Mouse (Mus musculus) testis, postnatal 14 days (tissue): ENCODE measurements around the gene Sgip1.
A peak's percentile ranks its signal among the peaks of the same experiment; 100 is the strongest.

Experiments used
- DNase-seq: peaks from one replicate; pipeline ENCODE4 v3.0.0; 2021; ENCODE audit warnings: low spot score

The Sgip1 gene

DNA sequence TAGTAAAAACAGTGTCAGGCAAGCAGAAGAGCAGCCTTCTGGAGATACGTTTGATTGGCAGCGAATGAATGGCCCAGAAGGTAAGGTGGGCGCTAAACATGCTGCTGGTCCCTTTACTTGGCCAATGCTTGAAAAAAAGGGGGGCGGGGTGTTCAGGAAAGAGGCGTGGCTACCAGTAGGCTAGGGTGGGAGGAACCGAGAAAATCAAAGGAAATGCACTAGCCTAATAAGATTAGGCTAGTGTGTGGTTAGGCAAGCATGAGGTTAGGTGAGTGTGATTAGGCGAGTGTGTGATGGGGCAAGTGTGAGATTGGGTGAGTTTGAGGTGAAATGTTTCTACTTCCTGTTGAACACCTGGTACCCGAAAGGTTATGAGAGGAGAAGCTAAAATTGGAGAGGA is at the start of gene Sgip1:
Gene Sgip1, plus strand, starts transcription at position 11 of the 400 bp plus-strand sequence.
- no peak for DNase-seq

DNA sequence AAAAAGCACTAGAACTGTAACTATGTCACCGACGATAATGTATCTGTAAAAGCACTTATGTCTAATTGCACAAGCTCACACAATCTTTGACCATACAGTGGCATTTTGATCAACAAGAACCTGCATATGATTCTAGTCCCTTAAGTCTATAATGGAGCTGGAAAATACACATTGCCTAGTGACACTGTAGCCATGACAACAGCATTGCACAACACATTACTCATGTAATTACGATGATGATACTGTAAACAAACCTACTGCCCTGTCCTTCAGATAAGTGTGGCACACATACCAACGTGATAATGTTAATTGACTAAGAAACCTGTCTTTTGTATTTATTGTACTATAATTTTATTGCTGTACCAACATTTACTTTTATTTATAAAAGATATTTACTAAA is 49.7 kb upstream of the Sgip1 start:
- DNase-seq, result no peak

DNA sequence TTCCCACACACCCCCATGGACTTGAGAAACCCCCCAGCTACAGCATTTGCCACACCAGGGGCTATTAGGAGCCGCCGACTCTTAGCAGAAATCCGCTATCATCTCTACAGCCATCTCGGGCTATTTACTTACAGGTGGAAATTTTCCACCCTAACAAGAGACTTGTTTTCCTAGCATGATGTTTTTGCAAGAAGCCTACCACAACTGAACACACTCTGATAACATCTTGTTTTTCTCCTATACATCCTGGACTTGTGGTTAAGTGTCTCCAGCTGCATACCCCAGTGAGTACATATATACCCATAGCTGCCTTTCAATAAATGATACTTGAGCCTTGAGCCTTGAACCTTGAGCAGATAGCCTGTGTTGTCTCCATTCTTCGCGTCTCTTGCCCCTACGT is 43.1 kb upstream of the Sgip1 start:
- DNase-seq, result no peak

DNA sequence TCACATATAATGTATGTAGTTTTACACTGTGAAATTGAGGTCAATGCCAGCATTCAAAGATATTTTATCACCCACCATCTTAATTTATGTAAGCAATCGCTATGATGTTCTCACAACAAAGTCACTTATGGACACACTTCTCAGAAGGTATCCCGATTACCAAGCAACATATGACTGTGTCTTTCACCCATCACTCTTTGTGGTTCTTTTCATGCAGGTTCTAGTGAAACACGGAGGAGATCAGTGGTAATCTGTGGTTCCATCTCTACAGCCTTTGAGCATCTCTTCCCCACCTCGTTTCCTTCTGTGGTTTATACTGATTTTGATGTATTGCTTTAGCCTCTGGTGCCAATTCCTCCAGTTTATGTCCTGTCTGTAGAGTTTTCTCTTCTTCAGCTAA is 29.4 kb upstream of the Sgip1 start:
- no peak for DNase-seq

DNA sequence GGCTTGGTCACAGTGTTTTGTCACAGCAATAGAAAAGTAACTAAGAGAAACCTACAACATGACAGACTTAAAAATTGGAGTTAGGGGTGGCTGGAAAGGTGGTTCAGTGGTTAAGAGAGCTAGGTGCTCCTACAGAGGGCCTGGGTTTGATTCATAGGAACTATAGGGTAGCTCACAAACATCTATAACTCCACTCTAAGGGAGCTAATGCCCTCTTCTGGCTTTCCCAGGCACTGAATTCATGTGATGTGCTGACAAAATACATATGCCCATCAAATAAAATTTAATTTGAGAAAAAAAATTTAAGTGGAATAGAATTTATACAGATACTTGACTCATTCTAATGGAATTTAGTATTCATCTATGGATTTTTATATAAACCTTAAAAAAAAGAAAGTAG is 25.6 kb upstream of the Sgip1 start:
- no peak for DNase-seq

DNA sequence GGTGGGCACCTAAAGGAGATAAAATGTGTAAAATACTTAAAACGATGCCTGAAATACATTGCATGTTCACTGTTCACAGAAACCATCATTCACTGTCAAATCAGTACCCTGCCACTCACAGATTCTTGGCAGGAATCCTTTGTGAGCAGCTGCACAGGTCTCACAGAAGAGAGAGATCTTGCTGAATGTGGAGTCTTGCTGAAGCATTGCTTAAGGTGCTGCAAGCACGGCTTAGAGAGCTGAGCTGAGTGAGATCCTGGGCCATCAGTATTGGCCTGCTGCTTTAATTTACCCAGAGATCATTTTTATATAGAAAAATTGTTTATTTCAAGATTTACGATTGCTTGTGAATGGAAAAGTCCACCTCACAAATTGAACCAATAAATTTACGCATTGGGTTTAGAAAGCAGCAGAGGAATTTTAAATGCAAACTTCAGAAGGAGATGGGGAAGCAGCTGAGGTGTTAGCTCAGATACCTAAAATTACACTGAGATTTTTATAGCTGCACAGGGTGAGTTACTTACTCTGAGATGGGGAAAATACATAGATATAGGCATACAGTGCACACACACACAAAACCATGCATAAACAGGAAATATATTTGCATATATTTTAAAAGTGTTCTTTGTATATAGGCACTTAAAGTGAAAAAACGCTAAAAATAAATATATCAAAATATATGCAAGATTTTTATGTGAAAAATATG is 23.8 kb upstream of the Sgip1 start:
- no peak for DNase-seq

DNA sequence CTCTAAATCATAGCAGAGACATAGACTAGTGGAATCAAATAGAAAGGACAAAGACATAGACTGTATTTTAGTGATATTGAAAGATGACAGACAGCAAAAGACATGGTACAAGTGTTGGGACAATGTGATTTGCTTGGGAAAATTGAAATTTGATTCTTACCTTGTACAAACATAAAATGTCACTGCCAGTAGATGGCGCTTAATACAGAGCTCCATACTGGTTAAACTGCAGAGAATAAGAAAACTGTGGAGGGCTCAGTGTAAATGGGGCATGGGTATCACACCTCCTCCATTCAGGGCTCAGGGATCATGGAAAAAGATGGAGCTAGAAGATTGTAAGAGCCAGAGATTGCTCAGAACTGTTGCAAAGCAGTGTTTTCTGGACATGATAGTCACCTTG is 21.6 kb upstream of the Sgip1 start:
- DNase-seq, result no peak

DNA sequence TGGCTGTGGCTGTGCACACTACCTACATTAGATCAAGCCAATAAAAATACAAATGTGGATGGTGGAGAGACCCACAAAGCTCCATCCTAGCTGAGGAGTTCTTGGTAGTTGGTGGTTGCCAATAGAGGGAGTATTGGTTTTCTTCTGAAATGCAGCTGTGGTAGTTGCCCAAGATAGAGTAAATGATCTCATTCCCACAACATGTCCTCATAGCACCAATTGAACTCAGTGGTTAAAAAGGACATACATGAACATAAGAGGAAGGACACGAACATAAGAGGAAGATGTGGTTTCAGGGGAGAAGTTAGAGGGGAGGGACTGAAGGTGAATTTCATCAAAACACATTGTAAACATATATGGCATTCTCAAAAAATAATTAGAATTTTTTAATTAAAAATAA is 21.1 kb upstream of the Sgip1 start:
- no peak for DNase-seq

DNA sequence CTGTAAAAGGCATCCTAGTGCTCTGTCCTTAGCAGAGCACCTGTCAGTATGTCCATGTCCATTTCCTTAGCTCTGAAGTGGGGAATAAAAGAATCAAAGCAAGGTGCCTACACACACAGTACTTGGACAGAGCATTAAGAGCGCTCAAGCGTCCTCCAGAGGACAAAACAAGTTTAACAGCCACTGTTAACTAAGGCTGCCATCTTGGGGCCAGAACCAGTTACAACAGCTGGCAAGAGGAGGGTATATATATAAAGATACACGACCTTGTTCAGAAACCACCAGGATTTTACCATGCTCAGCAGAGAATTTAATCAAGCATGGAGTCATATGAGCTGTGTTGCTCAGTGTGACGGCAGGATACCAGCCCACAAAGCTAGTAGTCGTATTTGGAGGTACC is 16.7 kb upstream of the Sgip1 start:
- no peak for DNase-seq

DNA sequence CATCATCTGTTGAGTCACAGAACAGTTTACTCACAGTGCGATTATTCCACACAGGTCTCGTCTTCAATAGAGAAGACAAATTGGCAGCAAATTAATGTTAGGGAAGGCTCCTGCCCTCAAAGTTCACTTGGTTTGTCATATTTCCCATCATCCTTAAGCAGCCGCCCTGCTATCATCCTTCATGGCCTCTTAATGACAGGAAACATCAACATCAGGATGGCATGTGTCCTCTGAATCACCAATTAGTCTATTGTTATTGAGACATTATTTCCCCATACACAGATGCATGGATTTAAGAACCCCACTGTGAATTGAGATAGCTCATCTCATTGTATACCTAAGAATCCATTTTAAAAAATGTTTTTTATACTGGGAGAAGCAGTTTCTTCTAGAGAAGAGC is 10.1 kb upstream of the Sgip1 start:
- no peak for DNase-seq

DNA sequence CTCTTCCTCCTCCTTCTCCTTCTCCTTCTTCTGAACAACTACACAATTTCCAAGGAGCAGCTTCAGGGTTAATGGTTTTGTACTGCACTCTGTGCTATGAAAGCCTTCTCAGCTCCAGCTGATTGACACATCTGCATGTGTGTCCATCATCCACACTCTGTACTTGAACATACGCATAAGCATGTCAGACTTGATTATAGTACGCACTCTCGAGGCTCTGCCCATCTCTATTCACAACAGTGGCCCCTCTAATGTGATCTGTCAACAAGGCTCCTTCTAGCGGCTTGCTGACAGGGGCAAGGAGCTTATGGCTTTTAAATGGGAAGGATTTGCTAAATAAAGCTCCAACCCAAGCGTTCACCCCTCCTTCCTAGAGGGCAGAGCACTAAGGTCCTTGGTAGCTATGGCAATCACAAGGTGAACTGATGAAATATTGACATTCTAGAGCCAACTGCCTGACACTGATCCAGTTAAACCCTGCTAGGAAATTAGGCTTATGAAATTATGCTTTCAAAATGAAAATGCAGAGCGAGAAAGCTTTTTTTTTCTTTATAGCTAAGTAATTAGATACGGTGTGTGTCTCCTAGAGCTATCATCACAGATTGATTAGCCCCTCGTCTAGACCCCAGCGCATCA is 7.0 kb upstream of the Sgip1 start:
- no peak for DNase-seq

DNA sequence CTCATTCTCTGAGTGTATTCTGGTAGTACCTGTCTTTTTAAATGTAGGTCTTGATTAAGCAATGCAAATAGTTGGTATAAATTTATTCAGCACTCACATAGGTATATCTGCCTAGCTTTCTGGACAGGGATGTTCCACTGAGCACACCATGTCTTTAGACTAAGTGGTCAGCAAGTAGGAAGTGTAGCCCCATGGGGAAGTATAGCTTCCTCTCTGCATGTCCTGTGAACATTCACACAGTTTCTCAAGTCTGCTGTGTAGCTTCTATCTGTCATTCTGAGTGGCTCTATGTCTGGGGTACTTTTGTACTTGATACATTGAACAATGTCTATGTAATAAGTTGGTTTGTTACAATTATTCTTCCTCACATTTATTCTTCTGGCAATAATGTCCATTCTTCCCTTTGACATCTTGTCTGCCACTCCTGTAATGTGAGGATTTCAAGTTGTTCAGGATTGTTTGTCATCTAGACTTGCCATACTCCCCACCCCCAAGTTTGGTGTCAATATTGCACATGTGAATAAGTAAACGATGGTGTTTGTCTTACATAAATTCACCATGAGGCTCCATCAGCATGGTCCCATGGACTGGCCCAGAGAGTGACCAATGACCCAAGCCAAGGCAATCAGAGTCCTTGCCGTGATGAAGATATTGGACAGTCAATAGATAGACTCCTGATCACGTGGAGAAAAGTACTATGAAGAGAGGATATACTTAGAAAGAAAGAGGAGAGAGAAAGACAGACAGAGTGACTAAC is 12.4 kb downstream of the Sgip1 start:
- no peak for DNase-seq

DNA sequence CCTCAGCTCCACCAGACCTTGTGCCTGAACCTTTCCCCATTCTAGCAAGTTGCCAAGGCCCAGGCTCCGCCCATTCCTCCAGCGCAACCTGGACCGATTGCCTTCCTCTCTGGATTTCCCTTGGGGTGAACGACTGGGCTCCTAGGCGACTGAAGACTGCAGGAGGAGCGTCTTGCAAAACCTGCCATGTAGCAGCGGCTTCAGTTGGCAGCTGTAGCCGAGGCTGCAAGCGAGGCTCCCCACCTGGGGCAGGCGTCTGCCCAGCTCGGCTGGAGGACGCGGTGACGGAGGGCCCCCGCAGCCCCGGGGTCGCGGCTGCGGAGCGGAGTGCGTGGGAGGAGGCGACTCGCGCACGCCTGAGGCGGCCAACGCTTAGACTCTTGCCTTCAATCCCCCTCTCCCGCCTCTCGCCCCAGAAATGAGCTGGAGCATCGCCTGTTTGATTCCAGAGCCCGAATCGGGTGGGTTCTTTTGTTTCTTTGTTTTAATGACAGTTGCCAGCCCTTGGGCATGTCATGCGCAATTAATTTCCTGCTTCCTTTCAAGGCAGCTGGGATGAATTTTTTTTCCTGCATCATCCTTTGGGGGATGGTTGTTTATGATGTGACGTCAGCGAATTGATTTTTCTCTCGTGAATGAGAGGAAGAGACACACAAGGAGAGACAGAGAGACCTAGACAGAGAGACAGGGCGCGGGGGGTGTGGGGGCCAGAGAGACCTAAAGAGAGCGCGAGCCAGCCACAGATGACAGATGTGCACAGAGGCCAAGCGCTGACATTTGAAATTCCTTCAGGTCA is 18.2 kb downstream of the Sgip1 start:
- peak; percentile 25 for DNase-seq

DNA sequence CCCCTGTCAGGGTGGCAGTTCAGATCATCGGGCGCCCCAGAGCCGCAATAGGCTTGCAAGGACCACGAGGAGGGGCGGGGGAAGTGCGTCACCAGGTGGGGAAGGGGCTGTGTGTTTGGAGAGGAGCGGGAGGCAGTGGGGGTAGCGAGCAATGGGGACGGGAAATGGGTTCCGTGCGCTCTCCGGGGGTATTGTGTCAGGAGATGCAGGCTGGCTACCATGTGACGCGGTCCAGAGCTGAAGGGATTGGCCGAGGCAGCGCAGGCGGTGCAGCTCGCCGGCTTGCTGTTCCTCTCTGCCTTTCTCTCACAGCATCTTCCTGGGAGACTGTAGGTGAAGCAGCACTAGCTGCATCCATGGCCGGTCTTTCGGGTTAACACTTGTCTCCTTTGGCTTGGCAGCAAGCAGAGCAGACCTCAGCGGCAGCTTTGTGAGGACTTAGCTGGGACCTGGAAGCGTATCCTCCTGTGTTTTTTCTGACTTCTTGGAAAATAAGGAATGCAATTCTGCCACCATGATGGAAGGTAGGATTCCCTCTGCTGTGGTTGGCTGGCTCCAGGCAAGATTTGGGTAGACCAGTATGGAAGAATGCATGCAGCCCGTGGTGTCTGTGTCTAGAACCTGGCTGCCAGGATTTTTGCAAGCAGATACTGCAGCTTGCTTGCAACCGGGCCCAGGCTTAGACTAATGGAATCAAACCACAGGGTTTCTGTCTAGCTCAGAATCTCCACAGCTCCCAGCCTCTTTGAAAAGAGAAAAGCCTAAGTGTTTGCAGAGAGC is 19.1 kb downstream of the Sgip1 start:
- peak; percentile 56 for DNase-seq

DNA sequence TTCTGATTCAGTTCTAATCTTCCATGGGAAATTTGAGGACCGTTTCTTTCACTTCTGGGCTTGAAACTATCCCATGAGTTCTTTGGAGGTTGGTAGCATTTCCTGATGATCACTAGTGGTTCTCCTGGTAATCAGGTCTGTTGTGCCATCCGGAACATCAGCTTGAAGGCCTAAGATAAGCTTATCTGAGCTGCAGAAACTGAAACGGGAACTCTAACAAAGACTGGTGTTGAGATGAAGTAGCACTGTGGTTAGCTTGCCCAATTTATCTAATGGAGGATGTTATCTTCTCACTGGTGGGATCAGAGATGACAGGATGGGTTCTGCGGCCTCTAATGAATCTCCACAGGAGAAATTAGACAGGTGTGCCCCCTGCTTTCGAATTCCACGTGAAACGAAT is 21.0 kb downstream of the Sgip1 start:
- no peak for DNase-seq

DNA sequence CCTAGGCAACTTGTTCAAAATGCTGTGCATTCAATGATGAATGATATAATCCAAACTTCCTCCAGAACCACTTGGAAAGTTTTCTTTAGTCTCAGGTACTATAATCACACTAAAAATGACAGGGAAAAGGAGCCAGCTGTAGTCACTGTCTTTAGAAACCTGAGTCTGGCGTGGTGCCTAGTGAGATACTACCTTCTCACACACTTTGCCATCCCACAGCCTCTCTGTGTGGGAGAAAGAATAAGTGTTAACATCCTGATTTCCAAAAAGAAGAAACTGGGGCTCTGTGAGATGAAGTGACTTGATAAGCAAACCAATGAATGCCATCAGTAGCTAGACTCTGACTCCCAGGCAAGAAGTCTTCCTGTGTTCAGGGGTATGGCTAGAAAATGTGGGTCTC is 28.0 kb downstream of the Sgip1 start:
- no peak for DNase-seq

DNA sequence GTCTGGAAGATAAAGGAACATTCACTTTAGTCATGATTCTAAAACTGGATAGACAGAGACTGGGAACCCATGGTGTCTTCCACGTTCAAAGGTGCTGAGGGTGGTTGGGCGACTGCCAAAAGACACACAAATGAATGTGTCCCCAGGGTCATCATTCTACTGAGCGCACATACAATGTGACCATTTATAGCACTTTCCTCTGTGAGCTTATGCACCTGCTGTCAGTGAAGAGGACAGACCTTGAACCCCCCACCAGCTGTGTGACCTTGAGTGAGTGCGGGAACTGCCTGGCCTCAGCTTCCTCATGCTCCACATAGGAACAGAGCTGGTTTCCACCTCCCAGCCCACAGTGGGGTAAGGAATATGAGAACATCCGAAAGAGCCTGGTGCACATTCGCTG is 28.8 kb downstream of the Sgip1 start:
- DNase-seq, result no peak

DNA sequence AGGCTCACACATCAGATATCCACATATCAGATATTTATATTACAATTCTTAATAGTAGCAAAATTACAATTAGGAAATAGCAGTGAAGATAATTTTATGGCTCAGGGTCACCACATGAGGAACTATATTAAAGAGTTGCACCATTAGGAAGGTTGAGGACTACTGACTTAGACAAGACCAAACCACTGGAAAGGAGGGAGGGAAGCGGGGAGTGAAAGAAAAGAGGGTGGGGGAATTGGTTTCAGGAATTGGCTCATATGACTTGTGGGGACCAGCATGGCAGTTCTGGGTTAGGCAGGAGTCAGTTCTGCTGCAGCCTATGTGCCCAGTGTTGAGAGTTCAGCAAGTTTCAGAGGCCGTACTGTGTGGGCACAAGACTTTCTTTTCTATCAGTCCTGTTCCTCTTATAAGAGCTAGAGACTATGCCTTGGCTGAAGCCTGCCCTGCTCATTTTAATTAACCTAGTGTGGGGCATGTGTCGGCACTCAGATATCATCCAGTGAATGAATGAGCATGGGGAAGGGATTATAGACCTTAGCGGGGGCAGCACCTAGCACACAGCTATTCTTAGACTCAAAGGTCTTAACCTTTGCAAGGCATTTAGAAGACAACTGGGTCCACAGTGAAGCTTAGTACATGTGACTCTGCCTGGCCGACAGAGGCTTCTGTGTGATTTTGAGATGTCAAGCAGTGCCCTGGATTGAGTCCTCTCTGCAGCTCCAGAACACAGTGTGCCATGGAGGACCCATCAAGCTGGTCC is 30.7 kb downstream of the Sgip1 start:
- DNase-seq, result no peak

DNA sequence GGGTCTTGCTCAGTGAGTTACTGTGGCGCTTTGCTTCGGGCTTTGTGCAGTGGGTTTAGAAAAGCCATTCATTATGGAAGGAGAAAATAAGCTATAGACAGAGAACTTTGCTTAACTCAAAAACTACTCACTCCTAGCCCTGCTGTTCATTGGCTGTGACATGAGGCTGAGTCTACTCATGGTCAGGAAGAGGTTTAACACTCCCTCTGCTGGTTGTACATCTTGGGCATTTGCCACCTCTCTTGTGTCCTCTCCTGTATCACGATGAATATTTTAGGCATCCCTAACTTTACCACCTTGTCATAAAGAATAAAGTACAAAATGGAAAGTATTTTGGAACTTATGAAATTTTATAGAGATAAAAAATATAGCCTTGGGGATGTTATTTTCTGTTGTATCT is 32.1 kb downstream of the Sgip1 start:
- DNase-seq, result no peak

DNA sequence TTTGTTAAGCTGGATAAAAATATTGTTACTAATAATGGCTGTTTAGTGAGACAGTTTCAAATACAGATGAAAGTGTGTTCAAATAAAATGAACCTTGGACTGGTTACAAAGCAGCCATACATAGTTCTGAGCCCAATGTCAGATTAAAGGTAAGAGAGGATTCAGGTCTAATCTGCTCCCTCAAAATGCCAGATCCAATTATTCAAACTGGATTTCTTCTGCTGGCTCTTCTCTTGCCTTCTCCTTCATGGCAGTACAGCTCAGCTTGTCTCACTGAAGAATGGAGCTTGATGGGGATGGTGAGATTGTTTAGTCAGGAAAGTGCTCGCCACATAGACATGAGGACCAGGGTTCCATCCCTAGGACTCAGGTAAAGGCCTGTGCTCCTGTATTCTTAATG is 32.7 kb downstream of the Sgip1 start:
- no peak for DNase-seq

DNA sequence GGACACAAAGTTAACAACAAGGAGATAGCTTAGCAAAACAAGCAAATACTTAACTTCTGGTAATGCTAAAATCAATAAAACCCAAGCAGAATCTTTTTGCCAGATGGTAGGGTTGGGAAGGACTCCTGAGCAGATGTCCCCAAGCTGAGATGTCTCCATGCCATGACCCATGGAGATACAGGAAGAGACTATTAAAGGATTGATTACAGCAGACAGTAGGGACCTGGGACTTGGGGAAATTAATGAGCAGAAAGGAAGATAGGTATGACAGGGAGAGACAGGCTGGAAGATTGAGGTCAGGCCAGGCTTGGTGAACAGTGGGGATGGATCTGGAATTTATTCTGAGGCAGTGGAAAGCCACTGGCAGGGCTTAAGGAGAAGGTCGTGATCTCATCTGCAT is 33.5 kb downstream of the Sgip1 start:
- no peak for DNase-seq
